Mouse (Mus musculus) ES-Bruce4 (cell line): ENCODE measurements at regions not wholly inside any gene's neighbourhood (a gene's known extent, or its start where the extent isn't known, plus 50 kb on each side); places are given as distances from the start of the nearest gene placed in this dataset.

Experiments
- H3K27ac ChIP-seq: 2 replicates; pipeline ENCODE4 v1.5.1; 2012; ENCODE audit warnings: low read length, inconsistent platforms; ENCODE audit not compliant: insufficient read depth
- H3K27me3 ChIP-seq: 2 replicates; pipeline ENCODE4 v1.6.1; 2012; ENCODE audit warnings: mild to moderate bottlenecking, low read length, inconsistent platforms; ENCODE audit not compliant: control insufficient read depth, poor library complexity, insufficient read depth, severe bottlenecking
- H3K36me3 ChIP-seq: 2 replicates; pipeline ENCODE4 v1.6.1; 2012; ENCODE audit warnings: inconsistent platforms, mild to moderate bottlenecking, low read length, moderate library complexity; ENCODE audit not compliant: control insufficient read depth, poor library complexity, insufficient read depth, severe bottlenecking
- H3K4me1 ChIP-seq: one replicate; pipeline ENCODE4 v1.8.1; 2011; ENCODE audit warnings: low read length; ENCODE audit not compliant: control insufficient read depth, insufficient read depth
- H3K4me3 ChIP-seq: 2 replicates; pipeline ENCODE4 v1.5.1; 2011; ENCODE audit warnings: low read depth, mild to moderate bottlenecking, low read length
- H3K9ac ChIP-seq: 2 replicates; pipeline ENCODE4 v1.6.1; 2012; ENCODE audit warnings: low read depth, mild to moderate bottlenecking, inconsistent platforms; ENCODE audit not compliant: poor library complexity, severe bottlenecking
- H3K9me3 ChIP-seq: replicated peaks from 2 replicates; pipeline ENCODE4 v1.6.1; 2012; ENCODE audit warnings: mild to moderate bottlenecking, low read length, inconsistent platforms; ENCODE audit not compliant: control insufficient read depth, poor library complexity, insufficient read depth, severe bottlenecking
- CTCF ChIP-seq: IDR thresholded peaks from one replicate; pipeline ENCODE4 v1.8.1; 2011; ENCODE audit warnings: low read depth, low read length
- EP300 ChIP-seq: IDR thresholded peaks from 2 replicates; pipeline ENCODE4 v1.6.1; 2011; ENCODE audit warnings: low read depth, low read length; ENCODE audit not compliant: insufficient read depth
- POLR2A ChIP-seq: IDR thresholded peaks from one replicate; pipeline ENCODE4 v1.8.1; 2011; ENCODE audit warnings: low read length; ENCODE audit not compliant: insufficient read depth

GRCm38 (mm10) chr1:181286146-181286545 lies 66.3 kb upstream of the Cnih3 start:
- H3K4me1 ChIP-seq = no peaks in the 10 kb centered on the region
- H3K36me3 ChIP-seq = no peaks in the 10 kb centered on the region
- H3K9me3 ChIP-seq = no peaks in the 10 kb centered on the region
- H3K27ac ChIP-seq = no peak overlapping the region
- H3K9ac ChIP-seq = no peak overlapping the region
- no peak overlapping the region for H3K4me3 ChIP-seq
- TF ChIP-seq CTCF = no peak
- TF ChIP-seq POLR2A = no peak
- no peak for TF ChIP-seq EP300
- no peaks in the 10 kb centered on the region for H3K27me3 ChIP-seq

GRCm38 (mm10) chr1:181287166-181287565 lies 65.3 kb upstream of the Cnih3 start:
- Histone ChIP-seq H3K36me3 (no peaks in the 10 kb centered on the region), H3K27ac (no peak overlapping the region), H3K27me3 (no peaks in the 10 kb centered on the region), H3K9me3 (no peaks in the 10 kb centered on the region), H3K4me3 (no peak overlapping the region), H3K4me1 (no peaks in the 10 kb centered on the region), H3K9ac (no peak overlapping the region)
- TF ChIP-seq POLR2A (no peak), CTCF (no peak), EP300 (no peak)

GRCm38 (mm10) chr1:181289385-181290035 lies 62.9 kb upstream of the Cnih3 start:
- Histone ChIP-seq H3K36me3 (no peaks in the 10 kb centered on the region), H3K4me3 (no peak overlapping the region), H3K27ac (no peak overlapping the region), H3K9me3 (no peaks in the 10 kb centered on the region; the same call in 1 of the 2 replicates), H3K9ac (no peak overlapping the region), H3K27me3 (no peaks in the 10 kb centered on the region), H3K4me1 (no peaks in the 10 kb centered on the region)
- TF ChIP-seq CTCF (no peak), EP300 (no peak), POLR2A (no peak)

- Histone ChIP-seq H3K4me3 (no peak overlapping the region), H3K9me3 (no peaks in the 10 kb centered on the region; the same call in 1 of the 2 replicates), H3K4me1 (no peaks in the 10 kb centered on the region), H3K27me3 (no peaks in the 10 kb centered on the region), H3K27ac (no peak overlapping the region), H3K9ac (no peak overlapping the region), H3K36me3 (no peaks in the 10 kb centered on the region)
- TF ChIP-seq EP300 (no peak), CTCF (no peak), POLR2A (no peak)
Measured at GRCm38 (mm10) chr1:181291202-181291601, 61.2 kb upstream of the Cnih3 start.

- H3K27ac ChIP-seq = no peak overlapping the region
- H3K27me3 ChIP-seq = no peaks in the 10 kb centered on the region
- no peak for TF ChIP-seq EP300
- TF ChIP-seq CTCF = no peak
- no peak for TF ChIP-seq POLR2A
- H3K36me3 ChIP-seq = no peaks in the 10 kb centered on the region
- no peaks in the 10 kb centered on the region for H3K4me1 ChIP-seq
- H3K9ac ChIP-seq = no peak overlapping the region
- H3K9me3 ChIP-seq = no peaks in the 10 kb centered on the region; the same call in 1 of the 2 replicates
- H3K4me3 ChIP-seq = no peak overlapping the region
Measured at GRCm38 (mm10) chr1:181291966-181292365, 60.5 kb upstream of the Cnih3 start.

- no peaks in the 10 kb centered on the region for H3K27me3 ChIP-seq
- TF ChIP-seq EP300 (no peak), CTCF (no peak), POLR2A (no peak)
- H3K27ac ChIP-seq = no peak overlapping the region
- no peaks in the 10 kb centered on the region for H3K36me3 ChIP-seq
- no peaks in the 10 kb centered on the region for H3K4me1 ChIP-seq
- no peak overlapping the region for H3K9ac ChIP-seq
- no peaks in the 10 kb centered on the region; the same call in 1 of the 2 replicates for H3K9me3 ChIP-seq
- no peak overlapping the region for H3K4me3 ChIP-seq
Measured at GRCm38 (mm10) chr1:181293079-181293865, 59.2 kb upstream of the Cnih3 start.
